Mouse (Mus musculus) left cerebral cortex, adult 11 months (tissue): ENCODE data around the gene Srpk2.
"Not testable (repeated sequence)": the region's sequence is repeated elsewhere in the genome, so short reads cannot be mapped to it uniquely, and the experiment has no call there.

Experiments used
- DNase-seq: peaks from one replicate; pipeline ENCODE4 v3.0.0; 2022; ENCODE audit warnings: low spot score

The Srpk2 gene

GRCm38 (mm10) chr5:23674829-23675498 is 9.5 kb downstream of the Srpk2 start:
- peak; percentile 42 for DNase-seq

GRCm38 (mm10) chr5:23672136-23672535 is 12.3 kb downstream of the Srpk2 start:
- DNase-seq: no peak

GRCm38 (mm10) chr5:23670880-23671279 is 13.5 kb downstream of the Srpk2 start:
- no peak for DNase-seq

- no peak for DNase-seq
Observed at GRCm38 (mm10) chr5:23665906-23666305, 18.5 kb downstream of the Srpk2 start.

GRCm38 (mm10) chr5:23661191-23661590 is 23.2 kb downstream of the Srpk2 start:
- no peak for DNase-seq

GRCm38 (mm10) chr5:23658017-23658416 is 26.4 kb downstream of the Srpk2 start:
- no peak for DNase-seq

GRCm38 (mm10) chr5:23656590-23656989 is 27.8 kb downstream of the Srpk2 start:
- DNase-seq: no peak

GRCm38 (mm10) chr5:23655030-23655429 is 29.4 kb downstream of the Srpk2 start:
- DNase-seq: no peak

- no peak for DNase-seq
Observed at GRCm38 (mm10) chr5:23652326-23652725, 32.1 kb downstream of the Srpk2 start.

- no peak for DNase-seq
Observed at GRCm38 (mm10) chr5:23651786-23652185, 32.6 kb downstream of the Srpk2 start.

- DNase-seq: no peak
Observed at GRCm38 (mm10) chr5:23650504-23650903, 33.9 kb downstream of the Srpk2 start.

- no peak for DNase-seq
Observed at GRCm38 (mm10) chr5:23649246-23649645, 35.2 kb downstream of the Srpk2 start.

- no peak for DNase-seq
Observed at GRCm38 (mm10) chr5:23645671-23646070, 38.7 kb downstream of the Srpk2 start.

- DNase-seq: not testable (repeated sequence)
Observed at GRCm38 (mm10) chr5:23639193-23639592, 45.2 kb downstream of the Srpk2 start.

- no peak for DNase-seq
Observed at GRCm38 (mm10) chr5:23638023-23638422, 46.4 kb downstream of the Srpk2 start.

- DNase-seq: no peak
Observed at GRCm38 (mm10) chr5:23637337-23637736, 47.1 kb downstream of the Srpk2 start.

- no peak for DNase-seq
Observed at GRCm38 (mm10) chr5:23631490-23631889, 52.9 kb downstream of the Srpk2 start.

GRCm38 (mm10) chr5:23627221-23627620 is 57.2 kb downstream of the Srpk2 start:
- no peak for DNase-seq

GRCm38 (mm10) chr5:23626173-23626572 is 58.2 kb downstream of the Srpk2 start:
- DNase-seq: no peak

GRCm38 (mm10) chr5:23620621-23621020 is 63.8 kb downstream of the Srpk2 start:
- no peak for DNase-seq

- DNase-seq: no peak
Observed at GRCm38 (mm10) chr5:23618656-23619055, 65.8 kb downstream of the Srpk2 start.

GRCm38 (mm10) chr5:23617104-23617415 is 67.4 kb downstream of the Srpk2 start:
- no peak for DNase-seq

- DNase-seq: peak; percentile 58
Observed at GRCm38 (mm10) chr5:23616270-23617103, 67.9 kb downstream of the Srpk2 start.
